Mouse (Mus musculus) intestine, postnatal 0 days (tissue): Measurements from ENCODE around the gene Bckdk. TPM values are rescaled to one million over a fixed set of nuclear protein-coding genes. Genes with fewer than 3 reads are reported as not detected.

Experiments
- ATAC-seq: fragments of 200-750 bp; cut with Nextera tagmentation; 2 replicates; pipeline ENCODE4 v1.8.0; 2017; ENCODE audit warnings: mild to moderate bottlenecking, moderate TSS enrichment, moderate library complexity
- H3K27ac ChIP-seq: fragments of 300-500 bp; sonication (generic); 2 replicates; pipeline ENCODE4 v1.5.1; 2014; ENCODE audit warnings: mild to moderate bottlenecking, low read depth, low read length, moderate library complexity
- H3K27me3 ChIP-seq: fragments of 300-500 bp; sonication (generic); replicated peaks from 2 replicates; pipeline ENCODE4 v1.6.1; 2014; ENCODE audit warnings: low read length, mixed read lengths; ENCODE audit not compliant: control insufficient read depth, insufficient read depth
- H3K36me3 ChIP-seq: fragments of 300-500 bp; sonication (generic); 2 replicates; pipeline ENCODE4 v1.6.1; 2014; ENCODE audit warnings: mild to moderate bottlenecking, moderate library complexity; ENCODE audit not compliant: control insufficient read depth, insufficient read depth
- H3K4me1 ChIP-seq: fragments of 300-500 bp; sonication (generic); replicated peaks from 2 replicates; pipeline ENCODE4 v1.6.1; 2014; ENCODE audit warnings: antibody characterized with exemption, low read length, mixed read lengths; ENCODE audit not compliant: control insufficient read depth, insufficient read depth
- H3K4me2 ChIP-seq: fragments of 300-500 bp; sonication (generic); replicated peaks from 2 replicates; pipeline ENCODE4 v1.6.1; 2014; ENCODE audit warnings: low read depth, mild to moderate bottlenecking, moderate library complexity
- H3K4me3 ChIP-seq: fragments of 300-500 bp; sonication (generic); 2 replicates; pipeline ENCODE4 v1.5.1; 2014; ENCODE audit warnings: low read depth, low read length
- H3K9ac ChIP-seq: fragments of 300-500 bp; sonication (generic); 2 replicates; pipeline ENCODE4 v1.6.1; 2014; ENCODE audit warnings: mild to moderate bottlenecking, low read depth, low read length
- H3K9me3 ChIP-seq: fragments of 300-500 bp; sonication (generic); 2 replicates; pipeline ENCODE4 v1.6.1; 2016; ENCODE audit warnings: mixed run types; ENCODE audit not compliant: control insufficient read depth
- CTCF ChIP-seq: sonication (generic); IDR thresholded peaks from 2 replicates; pipeline ENCODE4 v1.5.1; 2016; ENCODE audit warnings: low read depth, mild to moderate bottlenecking, control low read depth, antibody characterized with exemption, moderate library complexity
- WGBS: fragments of 180-500 bp; shearing (Covaris S2); extraction: QIAGEN DNeasy Blood & Tissue Kit; methylation state at CpG from one replicate; pipeline ENCODE4 v1.1.7; 2014; 5-methylcytosine and 5-hydroxymethylcytosine counted together
- polyA plus RNA-seq: library from polyadenylated mRNA; unstranded; fragments of >200 nt; fragmentation: Nextera tagmentation; extraction: Ambion mirVana; gene quantifications from 2 replicates; pipeline ENCODE4 v1.2.1, GENCODE M21; 2015

Gene Bckdk
- polyA plus RNA-seq, 1 experiment from 2014 or later = 94.0 TPM

DNA sequence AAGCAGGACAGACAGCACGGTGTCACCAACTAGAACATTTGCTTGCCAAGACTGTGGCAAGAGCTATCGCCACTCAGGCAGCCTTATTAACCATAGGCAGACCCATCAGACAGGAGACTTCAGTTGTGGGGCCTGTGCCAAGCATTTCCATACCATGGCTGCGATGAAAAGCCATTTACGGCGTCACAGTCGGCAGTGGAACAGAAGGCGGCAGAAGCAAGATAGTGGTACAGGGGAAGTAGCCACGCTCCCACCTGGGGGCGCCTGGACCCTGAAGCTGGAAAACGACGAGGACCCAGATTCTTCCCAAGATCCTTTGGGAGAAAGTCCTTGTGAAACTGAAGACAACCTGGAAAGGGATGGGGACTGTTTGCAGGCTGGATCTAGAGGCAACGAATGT, 23.5 kb upstream of the Bckdk start:
- Histone ChIP-seq H3K4me3 (no peak overlapping the region), H3K27ac (no peak overlapping the region), H3K27me3 (no peaks in the 10 kb centered on the region), H3K4me1 (peaks cover 5% of the 10 kb centered on the region; the same call in 1 of the 2 replicates), H3K9me3 (no peaks in the 10 kb centered on the region), H3K4me2 (no peak overlapping the region), H3K9ac (no peak overlapping the region), H3K36me3 (peaks cover 66% of the 10 kb centered on the region)
- no peak for TF ChIP-seq CTCF
- no peak for ATAC-seq
- WGBS = 81% methylated on average over 12 of the region's 12 CpGs

- ATAC-seq = no peak
- Histone ChIP-seq H3K36me3 (peaks cover 78% of the 10 kb centered on the region), H3K4me2 (no peak overlapping the region), H3K4me1 (peaks cover 7% of the 10 kb centered on the region; the same call in 1 of the 2 replicates), H3K9ac (no peak overlapping the region), H3K27me3 (no peaks in the 10 kb centered on the region), H3K4me3 (no peak overlapping the region), H3K27ac (no peak overlapping the region), H3K9me3 (no peaks in the 10 kb centered on the region)
- WGBS = 42% methylated on average over 6 of the region's 6 CpGs
- TF ChIP-seq CTCF = no peak
These were observed 17.9 kb upstream of the Bckdk start for GRCm38 (mm10) chr7:127885951-127886350.

- Histone ChIP-seq H3K9me3 (no peaks in the 10 kb centered on the region), H3K27ac (no peak overlapping the region), H3K36me3 (peaks cover 76% of the 10 kb centered on the region), H3K4me3 (no peak overlapping the region), H3K27me3 (no peaks in the 10 kb centered on the region), H3K9ac (no peak overlapping the region), H3K4me2 (no peak overlapping the region), H3K4me1 (peaks cover 7% of the 10 kb centered on the region; the same call in 1 of the 2 replicates)
- 75% methylated on average over 6 of the region's 6 CpGs for WGBS
- no peak for ATAC-seq
- TF ChIP-seq CTCF = no peak
These were observed 17.3 kb upstream of the Bckdk start for GRCm38 (mm10) chr7:127886551-127886950.

GRCm38 (mm10) chr7:127887191-127887590, 16.7 kb upstream of the Bckdk start:
- no peak for ATAC-seq
- peaks cover 76% of the 10 kb centered on the region for H3K36me3 ChIP-seq
- 77% methylated on average over 8 of the region's 8 CpGs for WGBS

DNA sequence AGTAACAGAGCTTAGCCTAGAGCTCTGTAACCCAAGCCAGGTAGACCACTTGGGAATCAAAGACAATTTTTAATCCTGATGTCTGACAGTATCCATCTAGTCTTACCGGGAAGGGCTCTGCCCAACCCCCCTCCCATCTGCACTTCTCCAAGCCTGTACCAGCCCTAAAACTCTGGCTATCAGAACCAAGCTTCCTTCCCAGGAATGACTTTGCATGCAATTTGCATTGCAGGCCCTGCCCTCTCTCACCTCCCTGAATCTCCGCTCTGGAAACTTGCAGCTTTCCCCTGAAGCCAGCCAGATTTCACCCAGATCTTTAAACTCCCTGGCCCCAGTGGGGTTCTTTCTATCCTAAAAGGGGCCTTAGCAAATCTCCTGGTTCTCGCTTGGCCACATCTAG, 16.1 kb upstream of the Bckdk start:
- H3K9ac ChIP-seq = no peak overlapping the region
- no peak for ATAC-seq
- 78% methylated on average over 3 of the region's 3 CpGs for WGBS

More at GRCm38 (mm10) chr7:127887191-127887590, 16.7 kb upstream of the Bckdk start:
- H3K4me1 ChIP-seq = peaks cover 7% of the 10 kb centered on the region; the same call in 1 of the 2 replicates
- H3K27ac ChIP-seq = no peak overlapping the region
- H3K4me2 ChIP-seq = no peak overlapping the region
- H3K27me3 ChIP-seq = no peaks in the 10 kb centered on the region
- TF ChIP-seq CTCF = no peak
- no peaks in the 10 kb centered on the region for H3K9me3 ChIP-seq
- no peak overlapping the region for H3K4me3 ChIP-seq
- no peak overlapping the region for H3K9ac ChIP-seq

DNA sequence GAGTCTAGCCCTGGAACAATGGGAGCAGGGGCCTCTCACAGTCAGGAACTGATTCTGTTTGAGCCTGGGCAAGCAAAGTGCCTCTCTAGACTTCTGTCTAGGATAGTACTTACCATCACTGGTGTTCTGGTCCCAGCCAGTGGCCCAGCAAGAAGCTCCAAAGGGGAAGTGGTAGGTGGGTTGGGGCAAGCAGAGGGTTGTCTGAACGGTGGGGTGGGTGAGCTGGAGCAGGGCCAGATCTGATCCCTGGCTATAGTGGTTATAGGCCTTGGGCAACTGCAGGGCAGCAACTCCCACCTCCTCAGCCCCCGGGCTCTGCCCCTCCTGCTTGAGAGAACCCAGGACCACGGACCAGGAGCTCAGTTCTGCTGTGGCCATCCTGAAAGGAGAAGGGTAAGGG, 15.1 kb upstream of the Bckdk start:
- no peak overlapping the region for H3K27ac ChIP-seq
- H3K4me2 ChIP-seq = no peak overlapping the region
- H3K9ac ChIP-seq = no peak overlapping the region
- H3K4me1 ChIP-seq = peaks cover 3% of the 10 kb centered on the region; the same call in 1 of the 2 replicates
- H3K9me3 ChIP-seq = no peaks in the 10 kb centered on the region
- no peak for ATAC-seq
- H3K4me3 ChIP-seq = no peak overlapping the region
- 72% methylated on average over 3 of the region's 3 CpGs for WGBS
- H3K27me3 ChIP-seq = no peaks in the 10 kb centered on the region
- peaks cover 70% of the 10 kb centered on the region for H3K36me3 ChIP-seq
- no peak for TF ChIP-seq CTCF

More for the DNA sequence above, 16.1 kb upstream of the Bckdk start:
- H3K27me3 ChIP-seq = no peaks in the 10 kb centered on the region
- peaks cover 75% of the 10 kb centered on the region for H3K36me3 ChIP-seq
- H3K4me1 ChIP-seq = peaks cover 7% of the 10 kb centered on the region; the same call in 1 of the 2 replicates
- no peak for TF ChIP-seq CTCF
- H3K4me2 ChIP-seq = no peak overlapping the region
- H3K27ac ChIP-seq = no peak overlapping the region
- no peak overlapping the region for H3K4me3 ChIP-seq
- H3K9me3 ChIP-seq = no peaks in the 10 kb centered on the region

GRCm38 (mm10) chr7:127890798-127891197, 13.1 kb upstream of the Bckdk start, which contains the start of gene Prss53:
Gene Prss53, minus strand, starts transcription at chr7:127890970.
- no peak for TF ChIP-seq CTCF
- H3K4me1 ChIP-seq = peaks cover 8% of the 10 kb centered on the region; the same call in 1 of the 2 replicates
- WGBS = 17% methylated on average over 4 of the region's 4 CpGs
- H3K36me3 ChIP-seq = peaks cover 56% of the 10 kb centered on the region; the same call in 1 of the 2 replicates
- H3K4me3 ChIP-seq = no peak within 1 kb of the TSS
- no peak within 1 kb of the TSS for H3K9ac ChIP-seq
- H3K4me2 ChIP-seq = no peak within 1 kb of the TSS
- H3K27me3 ChIP-seq = no peaks in the 10 kb centered on the region
- H3K27ac ChIP-seq = no peak within 1 kb of the TSS
- no peaks in the 10 kb centered on the region for H3K9me3 ChIP-seq
- ATAC-seq = no peak
